Mouse (Mus musculus) neural tube, embryonic 11.5 days (tissue): ENCODE measurements around the gene Hsh2d. TPM values are rescaled to one million over a fixed set of nuclear protein-coding genes. Genes with fewer than 3 reads are reported as not detected.

Experiments used
- ATAC-seq: fragments of 200-750 bp; cut with Nextera tagmentation; 2 replicates; pipeline ENCODE4 v1.8.0; 2017; ENCODE audit warnings: moderate number of reproducible peaks, mild to moderate bottlenecking, moderate TSS enrichment, moderate library complexity; ENCODE audit not compliant: insufficient read depth, low FRiP score, low TSS enrichment
- DNase-seq: peaks from one replicate; pipeline ENCODE4 v3.0.0-alpha.2; 2015; ENCODE audit warnings: low spot score
- H3K27ac ChIP-seq: fragments of 300-500 bp; sonication (generic); 2 replicates; pipeline ENCODE4 v1.5.1; 2014; ENCODE audit warnings: low read depth, mild to moderate bottlenecking, low read length
- H3K27me3 ChIP-seq: fragments of 300-500 bp; sonication (generic); 2 replicates; pipeline ENCODE4 v1.6.1; 2014; ENCODE audit warnings: mild to moderate bottlenecking, low read length, mixed read lengths; ENCODE audit not compliant: control insufficient read depth, insufficient read depth
- H3K36me3 ChIP-seq: fragments of 300-500 bp; sonication (generic); 2 replicates; pipeline ENCODE4 v1.6.1; 2014; ENCODE audit warnings: mild to moderate bottlenecking, low read length, moderate library complexity, mixed read lengths; ENCODE audit not compliant: control insufficient read depth, insufficient read depth
- H3K4me1 ChIP-seq: fragments of 300-500 bp; sonication (generic); 2 replicates; pipeline ENCODE4 v1.6.1; 2014; ENCODE audit warnings: low read length, mixed read lengths; ENCODE audit not compliant: control insufficient read depth, insufficient read depth
- H3K4me2 ChIP-seq: fragments of 300-500 bp; sonication (generic); 2 replicates; pipeline ENCODE4 v1.6.1; 2014; ENCODE audit warnings: low read depth, mild to moderate bottlenecking, moderate library complexity
- H3K4me3 ChIP-seq: fragments of 300-500 bp; sonication (generic); 2 replicates; pipeline ENCODE4 v1.5.1; 2014; ENCODE audit warnings: low read depth, low read length
- H3K9ac ChIP-seq: fragments of 300-500 bp; sonication (generic); 2 replicates; pipeline ENCODE4 v1.6.1; 2014; ENCODE audit warnings: mild to moderate bottlenecking, low read length
- H3K9me3 ChIP-seq: fragments of 300-500 bp; sonication (generic); 2 replicates; pipeline ENCODE4 v1.6.1; 2016; ENCODE audit warnings: low read length; ENCODE audit not compliant: control insufficient read depth
- WGBS: fragments of 180-500 bp; shearing (Covaris S2); extraction: QIAGEN DNeasy Blood & Tissue Kit; methylation state at CpG from one replicate; pipeline ENCODE4 v1.1.7; 2014; 5-methylcytosine and 5-hydroxymethylcytosine counted together
- polyA plus RNA-seq: library from polyadenylated mRNA; unstranded; fragments of >200 nt; fragmentation: Nextera tagmentation; extraction: Ambion mirVana; gene quantifications from 2 replicates; pipeline ENCODE4 v1.2.1, GENCODE M21; 2014

The Hsh2d gene
- polyA plus RNA-seq, 1 experiment from 2014 or later = not detected

- 90% methylated on average over 4 of the region's 4 CpGs for WGBS
- Histone ChIP-seq H3K9ac (no peak overlapping the region), H3K4me2 (peak overlapping the region; percentile 76), H3K27ac (no peak overlapping the region), H3K4me3 (peak overlapping the region; percentile 77), H3K27me3 (no peaks in the 10 kb centered on the region), H3K9me3 (no peaks in the 10 kb centered on the region), H3K4me1 (peaks cover 5% of the 10 kb centered on the region), H3K36me3 (peaks cover 10% of the 10 kb centered on the region)
- ATAC-seq (no peak), DNase-seq (no peak)
These were observed 31.3 kb downstream of the Hsh2d start for GRCm38 (mm10) chr8:72220758-72221157.

GRCm38 (mm10) chr8:72222656-72223055, 33.2 kb downstream of the Hsh2d start:
- DNase-seq = no peak

GRCm38 (mm10) chr8:72239499-72240402, 50.3 kb downstream of the Hsh2d start, which contains the start of gene Ap1m1:
Gene Ap1m1, plus strand, starts transcription at chr8:72240018.
- Histone ChIP-seq H3K36me3 (0 out of 2 replicates have a peak, but pooled peaks cover 2% of the 10 kb centered on the region), H3K4me3 (peak within 1 kb of the TSS; percentile 67), H3K27me3 (no peaks in the 10 kb centered on the region), H3K9ac (peak within 1 kb of the TSS; percentile 80), H3K4me2 (peak within 1 kb of the TSS; percentile 61), H3K27ac (peak within 1 kb of the TSS; percentile 94), H3K9me3 (no peaks in the 10 kb centered on the region), H3K4me1 (peaks cover 4% of the 10 kb centered on the region)
- under 1% methylated on average over 54 of the region's 54 CpGs for WGBS
- ATAC-seq = peak; percentile 97
- DNase-seq = peak; percentile 98

More at GRCm38 (mm10) chr8:72222656-72223055, 33.2 kb downstream of the Hsh2d start:
- Histone ChIP-seq H3K4me1 (peaks cover 5% of the 10 kb centered on the region), H3K9me3 (no peaks in the 10 kb centered on the region), H3K4me3 (no peak overlapping the region), H3K27me3 (no peaks in the 10 kb centered on the region), H3K9ac (no peak overlapping the region), H3K4me2 (no peak overlapping the region), H3K27ac (no peak overlapping the region), H3K36me3 (peaks cover 10% of the 10 kb centered on the region)
- no peak for ATAC-seq
- 91% methylated on average over 5 of the region's 5 CpGs for WGBS

GRCm38 (mm10) chr8:72240403-72240763, 50.9 kb downstream of the Hsh2d start:
- Histone ChIP-seq H3K9ac (peak overlapping the region; percentile 80), H3K36me3 (0 out of 2 replicates have a peak, but pooled peaks cover 2% of the 10 kb centered on the region), H3K27me3 (no peaks in the 10 kb centered on the region), H3K9me3 (no peaks in the 10 kb centered on the region), H3K4me2 (peak overlapping the region; percentile 61), H3K27ac (peak overlapping the region; percentile 94), H3K4me1 (peaks cover 4% of the 10 kb centered on the region), H3K4me3 (peak overlapping the region; percentile 67)
- ATAC-seq = no peak
- WGBS = under 1% methylated on average over 24 of the region's 24 CpGs
- DNase-seq = no peak

- no peak overlapping the region for H3K27ac ChIP-seq
- no peaks in the 10 kb centered on the region for H3K27me3 ChIP-seq
- no peaks in the 10 kb centered on the region for H3K9me3 ChIP-seq
- H3K4me1 ChIP-seq = peaks cover 4% of the 10 kb centered on the region
- WGBS = 73% methylated on average over 7 of the region's 7 CpGs
- 0 out of 2 replicates have a peak, but pooled peaks cover 2% of the 10 kb centered on the region for H3K36me3 ChIP-seq
- ATAC-seq (no peak), DNase-seq (no peak)
- peak overlapping the region; percentile 67; the same call in 1 of the 2 replicates for H3K4me3 ChIP-seq
- peak overlapping the region; percentile 61 for H3K4me2 ChIP-seq
- no peak overlapping the region for H3K9ac ChIP-seq
These were observed 51.5 kb downstream of the Hsh2d start for GRCm38 (mm10) chr8:72240951-72241350.

GRCm38 (mm10) chr8:72242226-72242625, 52.8 kb downstream of the Hsh2d start:
- H3K27ac ChIP-seq = no peak overlapping the region
- no peaks in the 10 kb centered on the region for H3K9me3 ChIP-seq
- H3K4me2 ChIP-seq = no peak overlapping the region
- ATAC-seq (no peak), DNase-seq (no peak)
- no peak overlapping the region for H3K9ac ChIP-seq
- H3K4me3 ChIP-seq = no peak overlapping the region
- H3K27me3 ChIP-seq = no peaks in the 10 kb centered on the region
- 0 out of 2 replicates have a peak, but pooled peaks cover 2% of the 10 kb centered on the region for H3K36me3 ChIP-seq
- WGBS = 86% methylated on average over 1 of the region's 1 CpGs
- H3K4me1 ChIP-seq = peaks cover 4% of the 10 kb centered on the region

- Histone ChIP-seq H3K9ac (no peak overlapping the region), H3K9me3 (no peaks in the 10 kb centered on the region), H3K27me3 (no peaks in the 10 kb centered on the region), H3K36me3 (0 out of 2 replicates have a peak, but pooled peaks cover 2% of the 10 kb centered on the region), H3K27ac (no peak overlapping the region), H3K4me2 (no peak overlapping the region), H3K4me3 (no peak overlapping the region), H3K4me1 (peaks cover 4% of the 10 kb centered on the region)
- 89% methylated on average over 2 of the region's 2 CpGs for whole genome bisulfite sequencing
- ATAC-seq (no peak), DNase-seq (no peak)
These were observed 55.2 kb downstream of the Hsh2d start for GRCm38 (mm10) chr8:72244610-72245009.
